Mouse (Mus musculus): ENCODE measurements around the gene Nkx6-2. TPM values are rescaled to one million over a fixed set of nuclear protein-coding genes. Genes with fewer than 3 reads are reported as not detected.

Gene Nkx6-2
- polyA plus RNA-seq, 1 experiment from 2014 or later, result 0.12 TPM

GRCm38 (mm10) chr7:139565998-139566397 is 16.6 kb downstream of the Nkx6-2 start:
- Histone ChIP-seq H3K9me3 (ENCODE audit: control insufficient read depth, low read length) (no peaks in the 10 kb centered on the region), H3K27me3 (ENCODE audit: control insufficient read depth, insufficient read depth, low read length) (no peaks in the 10 kb centered on the region), H3K4me1 (ENCODE audit: control insufficient read depth in 2 of 2, insufficient read depth in 2 of 2, low read length in 2 of 2) (peaks cover 10 to 17% of the 10 kb centered on the region in 2 experiments; a peak in 3 of 4 replicates), H3K4me2 (ENCODE audit: low read length) (no peak overlapping the region), H3K27ac (replicated peaks in 1 of 2; ENCODE audit: control insufficient read depth in 1 of 2, insufficient read depth in 1 of 2, low read depth in 2 of 2, low read length in 2 of 2) (no peak overlapping the region), H3K36me3 (ENCODE audit: control insufficient read depth, insufficient read depth, low read length) (peaks cover 72% of the 10 kb centered on the region), H3K4me3 (ENCODE audit: control insufficient read depth in 1 of 2, insufficient read depth in 1 of 2, low read depth in 1 of 2, low read length in 2 of 2) (no peak overlapping the region), H3K9ac (ENCODE audit: low read length) (no peak overlapping the region)
- no peak for ATAC-seq (ENCODE audit: insufficient number of reproducible peaks, insufficient read depth, low FRiP score, low read depth)
- WGBS, result 76% methylated on average over 6 of the region's 6 CpGs

GRCm38 (mm10) chr7:139564161-139564560 is 18.4 kb downstream of the Nkx6-2 start:
- H3K27me3 ChIP-seq (ENCODE audit: control insufficient read depth, insufficient read depth, low read length), result no peaks in the 10 kb centered on the region
- H3K4me1 ChIP-seq (ENCODE audit: control insufficient read depth in 2 of 2, insufficient read depth in 2 of 2, low read length in 2 of 2), result peaks cover 10 to 17% of the 10 kb centered on the region in 2 experiments; a peak in 3 of 4 replicates
- H3K4me2 ChIP-seq (ENCODE audit: low read length), result no peak overlapping the region
- WGBS, result 70% methylated on average over 2 of the region's 2 CpGs
- no peak for ATAC-seq (ENCODE audit: insufficient number of reproducible peaks, insufficient read depth, low FRiP score, low read depth)
- H3K36me3 ChIP-seq (ENCODE audit: control insufficient read depth, insufficient read depth, low read length), result peaks cover 77% of the 10 kb centered on the region
- no peak overlapping the region for H3K27ac ChIP-seq (replicated peaks in 1 of 2; ENCODE audit: control insufficient read depth in 1 of 2, insufficient read depth in 1 of 2, low read depth in 2 of 2, low read length in 2 of 2)
- no peaks in the 10 kb centered on the region for H3K9me3 ChIP-seq (ENCODE audit: control insufficient read depth, low read length)
- no peak overlapping the region for H3K9ac ChIP-seq (ENCODE audit: low read length)
- H3K4me3 ChIP-seq (ENCODE audit: control insufficient read depth in 1 of 2, insufficient read depth in 1 of 2, low read depth in 1 of 2, low read length in 2 of 2), result no peak overlapping the region

GRCm38 (mm10) chr7:139563425-139563824 is 19.2 kb downstream of the Nkx6-2 start:
- H3K4me3 ChIP-seq (ENCODE audit: control insufficient read depth in 1 of 2, insufficient read depth in 1 of 2, low read depth in 1 of 2, low read length in 2 of 2), result no peak overlapping the region
- H3K4me2 ChIP-seq (ENCODE audit: low read length), result no peak overlapping the region
- peaks cover 10 to 17% of the 10 kb centered on the region in 2 experiments; a peak in 3 of 4 replicates for H3K4me1 ChIP-seq (ENCODE audit: control insufficient read depth in 2 of 2, insufficient read depth in 2 of 2, low read length in 2 of 2)
- H3K27me3 ChIP-seq (ENCODE audit: control insufficient read depth, insufficient read depth, low read length), result no peaks in the 10 kb centered on the region
- no peaks in the 10 kb centered on the region for H3K9me3 ChIP-seq (ENCODE audit: control insufficient read depth, low read length)
- peak overlapping the region in 1 of 2 experiments; percentile 19; a peak in 1 of 4 replicates for H3K27ac ChIP-seq (replicated peaks in 1 of 2; ENCODE audit: control insufficient read depth in 1 of 2, insufficient read depth in 1 of 2, low read depth in 2 of 2, low read length in 2 of 2)
- peaks cover 77% of the 10 kb centered on the region for H3K36me3 ChIP-seq (ENCODE audit: control insufficient read depth, insufficient read depth, low read length)
- ATAC-seq (ENCODE audit: insufficient number of reproducible peaks, insufficient read depth, low FRiP score, low read depth), result no peak
- no peak overlapping the region for H3K9ac ChIP-seq (ENCODE audit: low read length)
- WGBS, result 44% methylated on average over 4 of the region's 4 CpGs

GRCm38 (mm10) chr7:139559659-139560058 is 22.9 kb downstream of the Nkx6-2 start:
- Histone ChIP-seq H3K9me3 (ENCODE audit: control insufficient read depth, low read length) (no peaks in the 10 kb centered on the region), H3K4me1 (ENCODE audit: control insufficient read depth in 2 of 2, insufficient read depth in 2 of 2, low read length in 2 of 2) (peaks cover 10 to 22% of the 10 kb centered on the region in 2 experiments; a peak in 3 of 4 replicates), H3K4me3 (ENCODE audit: control insufficient read depth in 1 of 2, insufficient read depth in 1 of 2, low read depth in 1 of 2, low read length in 2 of 2) (no peak overlapping the region), H3K36me3 (ENCODE audit: control insufficient read depth, insufficient read depth, low read length) (peaks cover 42% of the 10 kb centered on the region), H3K9ac (ENCODE audit: low read length) (no peak overlapping the region), H3K27me3 (ENCODE audit: control insufficient read depth, insufficient read depth, low read length) (no peaks in the 10 kb centered on the region), H3K4me2 (ENCODE audit: low read length) (no peak overlapping the region), H3K27ac (replicated peaks in 1 of 2; ENCODE audit: control insufficient read depth in 1 of 2, insufficient read depth in 1 of 2, low read depth in 2 of 2, low read length in 2 of 2) (no peak overlapping the region)
- WGBS, result 94% methylated on average over 10 of the region's 10 CpGs
- no peak for ATAC-seq (ENCODE audit: insufficient number of reproducible peaks, insufficient read depth, low FRiP score, low read depth)

GRCm38 (mm10) chr7:139556746-139557526 is 25.7 kb downstream of the Nkx6-2 start:
- 0 out of 2 replicates have a peak, but pooled peaks have one; percentile 23 for ATAC-seq (ENCODE audit: insufficient number of reproducible peaks, insufficient read depth, low FRiP score, low read depth)
- no peaks in the 10 kb centered on the region for H3K27me3 ChIP-seq (ENCODE audit: control insufficient read depth, insufficient read depth, low read length)
- 0 out of 4 replicates have a peak, but pooled peaks cover 0 to 4% of the 10 kb centered on the region in 2 experiments for H3K4me1 ChIP-seq (ENCODE audit: control insufficient read depth in 2 of 2, insufficient read depth in 2 of 2, low read length in 2 of 2)
- H3K9me3 ChIP-seq (ENCODE audit: control insufficient read depth, low read length), result no peaks in the 10 kb centered on the region
- no peak overlapping the region for H3K4me3 ChIP-seq (ENCODE audit: control insufficient read depth in 1 of 2, insufficient read depth in 1 of 2, low read depth in 1 of 2, low read length in 2 of 2)
- peaks cover 33% of the 10 kb centered on the region for H3K36me3 ChIP-seq (ENCODE audit: control insufficient read depth, insufficient read depth, low read length)
- no peak overlapping the region for H3K27ac ChIP-seq (replicated peaks in 1 of 2; ENCODE audit: control insufficient read depth in 1 of 2, insufficient read depth in 1 of 2, low read depth in 2 of 2, low read length in 2 of 2)
- WGBS, result 46% methylated on average over 10 of the region's 10 CpGs
- no peak overlapping the region for H3K9ac ChIP-seq (ENCODE audit: low read length)
- no peak overlapping the region for H3K4me2 ChIP-seq (ENCODE audit: low read length)

- no peaks in the 10 kb centered on the region for H3K27me3 ChIP-seq (ENCODE audit: control insufficient read depth, insufficient read depth, low read length)
- H3K4me1 ChIP-seq (ENCODE audit: control insufficient read depth in 2 of 2, insufficient read depth in 2 of 2, low read length in 2 of 2), result 0 out of 4 replicates have a peak, but pooled peaks cover 0 to 4% of the 10 kb centered on the region in 2 experiments
- H3K9ac ChIP-seq (ENCODE audit: low read length), result no peak overlapping the region
- no peak overlapping the region for H3K4me2 ChIP-seq (ENCODE audit: low read length)
- H3K27ac ChIP-seq (replicated peaks in 1 of 2; ENCODE audit: control insufficient read depth in 1 of 2, insufficient read depth in 1 of 2, low read depth in 2 of 2, low read length in 2 of 2), result no peak overlapping the region
- H3K36me3 ChIP-seq (ENCODE audit: control insufficient read depth, insufficient read depth, low read length), result peaks cover 37% of the 10 kb centered on the region
- H3K9me3 ChIP-seq (ENCODE audit: control insufficient read depth, low read length), result no peaks in the 10 kb centered on the region
- 64% methylated on average over 5 of the region's 5 CpGs for WGBS
- no peak for ATAC-seq (ENCODE audit: insufficient number of reproducible peaks, insufficient read depth, low FRiP score, low read depth)
- H3K4me3 ChIP-seq (ENCODE audit: control insufficient read depth in 1 of 2, insufficient read depth in 1 of 2, low read depth in 1 of 2, low read length in 2 of 2), result no peak overlapping the region
These were observed 26.3 kb downstream of the Nkx6-2 start for GRCm38 (mm10) chr7:139556331-139556730.

- Histone ChIP-seq H3K27me3 (ENCODE audit: control insufficient read depth, insufficient read depth, low read length) (no peaks in the 10 kb centered on the region), H3K4me1 (ENCODE audit: control insufficient read depth in 2 of 2, insufficient read depth in 2 of 2, low read length in 2 of 2) (0 out of 4 replicates have a peak, but pooled peaks cover 0 to 4% of the 10 kb centered on the region in 2 experiments), H3K27ac (replicated peaks in 1 of 2; ENCODE audit: control insufficient read depth in 1 of 2, insufficient read depth in 1 of 2, low read depth in 2 of 2, low read length in 2 of 2) (no peak overlapping the region), H3K36me3 (ENCODE audit: control insufficient read depth, insufficient read depth, low read length) (peaks cover 32% of the 10 kb centered on the region; the same call in 1 of the 2 replicates), H3K9ac (ENCODE audit: low read length) (no peak overlapping the region), H3K9me3 (ENCODE audit: control insufficient read depth, low read length) (no peaks in the 10 kb centered on the region), H3K4me3 (ENCODE audit: control insufficient read depth in 1 of 2, insufficient read depth in 1 of 2, low read depth in 1 of 2, low read length in 2 of 2) (no peak overlapping the region), H3K4me2 (ENCODE audit: low read length) (no peak overlapping the region)
- WGBS, result 72% methylated on average over 2 of the region's 2 CpGs
- no peak for ATAC-seq (ENCODE audit: insufficient number of reproducible peaks, insufficient read depth, low FRiP score, low read depth)
These were observed 31.1 kb downstream of the Nkx6-2 start for GRCm38 (mm10) chr7:139551519-139551918.

Measured in heart, embryonic 14.5 days (tissue).